Mouse (Mus musculus) gonadal fat pad, adult 2 months (tissue): ENCODE measurements around the gene Ddx39b. TPM values are rescaled to one million over a fixed set of nuclear protein-coding genes. Genes with fewer than 3 reads are reported as not detected.

Experiments used
- polyA plus RNA-seq: library from polyadenylated mRNA; depleted of rRNA; stranded (reverse); fragments of >200 nt; gene quantifications from 2 replicates; pipeline ENCODE4 v1.2.3, GENCODE M21; 2012; rRNA removed

The Ddx39b gene
- polyA plus RNA-seq, 1 experiment, result 321 TPM

Other genes starting within 250 kb of the Ddx39b start
- gene Vars, start 240.8 kb upstream of the Ddx39b start, polyA plus RNA-seq, result 127 and 175 TPM in 2 replicates
- gene Vwa7, start 225.2 kb upstream of the Ddx39b start, polyA plus RNA-seq, result 1.2 and 1.3 TPM in 2 replicates
- gene Sapcd1, start 213.7 kb upstream of the Ddx39b start, polyA plus RNA-seq, result 3.0 and 3.4 TPM in 2 replicates
- gene Msh5, start 195.0 kb upstream of the Ddx39b start, polyA plus RNA-seq, result 4.7 and 5.2 TPM in 2 replicates
- gene Clic1, start 191.8 kb upstream of the Ddx39b start, polyA plus RNA-seq, result 129 and 133 TPM in 2 replicates
- gene Ddah2, start 182.7 kb upstream of the Ddx39b start, polyA plus RNA-seq, result 54.7 and 62.7 TPM in 2 replicates
- gene Ly6g6c, start 176.4 kb upstream of the Ddx39b start, polyA plus RNA-seq, result 0.61 and 0.66 TPM in 2 replicates
- 1.5 and 3.3 TPM in 2 replicates for gene Mpig6b, start 175.6 kb upstream of the Ddx39b start, polyA plus RNA-seq
- gene Ly6g6e, start 164.8 kb upstream of the Ddx39b start, polyA plus RNA-seq, result 19.1 and 23.4 TPM in 2 replicates
- gene Ly6g6d, start 163.7 kb upstream of the Ddx39b start, polyA plus RNA-seq, result 15.7 and 17.2 TPM in 2 replicates
- gene Ly6g6f, start 156.1 kb upstream of the Ddx39b start, polyA plus RNA-seq, result 0.09 TPM in 1 of 2 replicates, not detected in the other
- gene Abhd16a, start 152.5 kb upstream of the Ddx39b start, polyA plus RNA-seq, result 211 and 233 TPM in 2 replicates
- gene Ly6g5c, start 133.5 kb upstream of the Ddx39b start, polyA plus RNA-seq, result 2,220 and 3,034 TPM in 2 replicates
- gene Ly6g5b, start 126.3 kb upstream of the Ddx39b start, polyA plus RNA-seq, result 1,986 and 2,407 TPM in 2 replicates
- gene Gpank1, start 120.3 kb upstream of the Ddx39b start, polyA plus RNA-seq, result 9.4 and 10.1 TPM in 2 replicates
- 397 and 504 TPM in 2 replicates for gene Csnk2b, start 119.7 kb upstream of the Ddx39b start, polyA plus RNA-seq
- gene D17H6S53E, start 115.4 kb upstream of the Ddx39b start, polyA plus RNA-seq, result 6.4 and 7.7 TPM in 2 replicates
- gene Apom, start 109.7 kb upstream of the Ddx39b start, polyA plus RNA-seq, result 0.11 and 0.49 TPM in 2 replicates
- gene Bag6, start 106.6 kb upstream of the Ddx39b start, polyA plus RNA-seq, result 170 and 187 TPM in 2 replicates
- 218 and 257 TPM in 2 replicates for gene Prrc2a, start 76.8 kb upstream of the Ddx39b start, polyA plus RNA-seq
- 2.5 and 3.4 TPM in 2 replicates for gene Aif1, start 65.7 kb upstream of the Ddx39b start, polyA plus RNA-seq
- 15.3 and 20.2 TPM in 2 replicates for gene Lst1, start 53.3 kb upstream of the Ddx39b start, polyA plus RNA-seq
- 2.7 and 3.2 TPM in 2 replicates for gene Ltb, start 47.3 kb upstream of the Ddx39b start, polyA plus RNA-seq
- 0.82 and 1.3 TPM in 2 replicates for gene Tnf, start 39.7 kb upstream of the Ddx39b start, polyA plus RNA-seq
- gene Lta, start 36.4 kb upstream of the Ddx39b start, polyA plus RNA-seq, result 0.28 TPM in 2 replicates
- gene Gm16181, start 20.9 kb upstream of the Ddx39b start, polyA plus RNA-seq, result 1.2 and 3.1 TPM in 2 replicates
- gene Atp6v1g2, start 8.1 kb upstream of the Ddx39b start, polyA plus RNA-seq, result 20.9 and 22.5 TPM in 2 replicates
- gene Nfkbil1, start 6.0 kb upstream of the Ddx39b start, polyA plus RNA-seq, result 15.7 and 19.9 TPM in 2 replicates
- 753 and 887 TPM in 2 replicates for gene H2-D1, start 21.0 kb downstream of the Ddx39b start, polyA plus RNA-seq
- 0.04 and 0.05 TPM in 2 replicates for gene H2-Q1, start 78.7 kb downstream of the Ddx39b start, polyA plus RNA-seq
- 2.1 and 2.3 TPM in 2 replicates for gene H2-Q2, start 100.5 kb downstream of the Ddx39b start, polyA plus RNA-seq
- gene H2-Q4, start 137.9 kb downstream of the Ddx39b start, polyA plus RNA-seq, result 40.4 and 55.1 TPM in 2 replicates
- gene H2-Q6, start 183.1 kb downstream of the Ddx39b start, polyA plus RNA-seq, result 18.6 and 33.9 TPM in 2 replicates
- gene H2-Q7, start 197.4 kb downstream of the Ddx39b start, polyA plus RNA-seq, result 40.0 and 56.7 TPM in 2 replicates
- 9.1 and 10.8 TPM in 2 replicates for gene H2-Q10, start 228.3 kb downstream of the Ddx39b start, polyA plus RNA-seq